Mouse (Mus musculus) embryonic facial prominence, embryonic 13.5 days (tissue): Measurements from ENCODE around the gene Podxl2. TPM values are rescaled to one million over a fixed set of nuclear protein-coding genes. Genes with fewer than 3 reads are reported as not detected.

Experiments
- ATAC-seq: fragments of 200-750 bp; cut with Nextera tagmentation; 2 replicates; pipeline ENCODE4 v1.8.0; 2017; ENCODE audit warnings: low read depth; ENCODE audit not compliant: insufficient number of reproducible peaks, insufficient read depth, low FRiP score, low TSS enrichment
- H3K27ac ChIP-seq: fragments of 300-500 bp; sonication (generic); 2 replicates; pipeline ENCODE4 v1.5.1; 2015; ENCODE audit warnings: moderate library complexity, mild to moderate bottlenecking, inconsistent platforms
- H3K27me3 ChIP-seq: fragments of 300-500 bp; sonication (generic); 2 replicates; pipeline ENCODE4 v1.6.1; 2015; ENCODE audit warnings: mild to moderate bottlenecking, inconsistent platforms
- H3K36me3 ChIP-seq: fragments of 300-500 bp; sonication (generic); 2 replicates; pipeline ENCODE4 v1.6.1; 2015; ENCODE audit warnings: mild to moderate bottlenecking, inconsistent platforms
- H3K4me1 ChIP-seq: fragments of 300-500 bp; sonication (generic); 2 replicates; pipeline ENCODE4 v1.6.1; 2015; ENCODE audit warnings: inconsistent platforms
- H3K4me2 ChIP-seq: fragments of 300-500 bp; sonication (generic); 2 replicates; pipeline ENCODE4 v1.6.1; 2015; ENCODE audit warnings: moderate library complexity, mild to moderate bottlenecking, inconsistent platforms
- H3K4me3 ChIP-seq: fragments of 300-500 bp; sonication (generic); 2 replicates; pipeline ENCODE4 v1.5.1; 2015; ENCODE audit warnings: mild to moderate bottlenecking, inconsistent platforms
- H3K9ac ChIP-seq: fragments of 300-500 bp; sonication (generic); 2 replicates; pipeline ENCODE4 v1.6.1; 2015; ENCODE audit warnings: mild to moderate bottlenecking, inconsistent platforms
- H3K9me3 ChIP-seq: fragments of 300-500 bp; sonication (generic); 2 replicates; pipeline ENCODE4 v1.6.1; 2016; ENCODE audit warnings: inconsistent platforms
- WGBS: fragments of 180-500 bp; shearing (Covaris S2); methylation state at CpG from one replicate; pipeline ENCODE4 v1.1.7; 2015; ENCODE audit warnings: mixed read lengths; 5-methylcytosine and 5-hydroxymethylcytosine counted together
- polyA plus RNA-seq: library from polyadenylated mRNA; unstranded; fragments of >200 nt; fragmentation: Nextera tagmentation; extraction: Ambion mirVana; gene quantifications from 2 replicates; pipeline ENCODE4 v1.2.1, GENCODE M21; 2015

The Podxl2 gene
- polyA plus RNA-seq, 1 experiment from 2014 or later = 141 TPM

DNA sequence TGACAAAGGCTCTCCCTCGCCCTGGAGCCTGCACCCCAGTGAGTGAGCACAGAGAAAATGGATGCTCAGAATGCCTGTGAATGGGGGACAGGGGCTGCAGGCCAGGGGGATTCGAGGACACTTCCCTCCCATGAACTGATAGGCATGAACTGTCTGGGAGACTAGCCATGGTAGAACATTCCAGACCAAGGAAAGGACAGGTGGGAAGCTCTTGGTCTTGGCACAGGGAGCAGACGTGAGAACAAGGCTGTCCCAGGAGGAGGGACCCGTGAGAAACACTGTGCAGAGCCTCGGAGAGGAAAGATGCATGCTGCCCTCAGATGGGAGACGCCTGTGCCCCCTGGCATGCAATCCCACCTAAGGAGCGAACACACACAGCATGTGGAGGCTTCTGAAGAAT lies 50.7 kb downstream of the Podxl2 start:
- ATAC-seq = no peak
- Histone ChIP-seq H3K4me2 (no peak overlapping the region), H3K27me3 (no peaks in the 10 kb centered on the region), H3K4me1 (peaks cover 16% of the 10 kb centered on the region), H3K4me3 (no peak overlapping the region), H3K9me3 (no peaks in the 10 kb centered on the region), H3K27ac (no peak overlapping the region), H3K9ac (no peak overlapping the region), H3K36me3 (no peaks in the 10 kb centered on the region)
- 64% methylated on average over 7 of the region's 7 CpGs for WGBS

DNA sequence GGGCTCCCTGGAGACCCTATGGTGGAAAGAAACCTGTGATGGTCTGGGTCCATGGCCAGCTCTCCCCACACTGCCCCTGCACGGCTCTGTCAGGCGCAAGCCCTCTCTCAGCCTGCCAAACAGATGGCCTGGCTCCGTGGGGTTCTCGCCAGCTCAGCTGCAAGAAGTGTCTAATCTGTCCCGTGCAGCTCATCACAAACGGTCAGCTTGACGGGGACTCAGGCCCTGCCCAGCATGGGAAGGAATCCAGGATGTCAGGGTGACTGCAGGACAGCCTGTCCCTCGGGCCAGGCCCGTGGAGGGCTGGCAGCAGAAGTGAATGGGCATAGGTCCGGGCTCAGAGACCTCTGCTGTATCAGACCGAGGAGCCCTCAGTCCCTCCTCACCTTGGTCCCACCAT lies 52.9 kb downstream of the Podxl2 start:
- H3K36me3 ChIP-seq = no peaks in the 10 kb centered on the region
- no peak overlapping the region for H3K9ac ChIP-seq
- H3K4me3 ChIP-seq = no peak overlapping the region
- H3K27ac ChIP-seq = no peak overlapping the region
- ATAC-seq = no peak
- no peak overlapping the region for H3K4me2 ChIP-seq
- H3K4me1 ChIP-seq = peaks cover 8% of the 10 kb centered on the region
- H3K9me3 ChIP-seq = no peaks in the 10 kb centered on the region
- H3K27me3 ChIP-seq = no peaks in the 10 kb centered on the region; the same call in 1 of the 2 replicates
- 84% methylated on average over 11 of the region's 11 CpGs for WGBS

GRCm38 (mm10) chr6:88821294-88821693 lies 53.5 kb downstream of the Podxl2 start:
- WGBS = 89% methylated on average over 6 of the region's 6 CpGs
- no peak overlapping the region for H3K27ac ChIP-seq
- no peaks in the 10 kb centered on the region for H3K36me3 ChIP-seq
- no peak overlapping the region for H3K9ac ChIP-seq
- no peak overlapping the region for H3K4me2 ChIP-seq
- no peak for ATAC-seq
- H3K9me3 ChIP-seq = no peaks in the 10 kb centered on the region
- 0 out of 2 replicates have a peak, but pooled peaks cover 2% of the 10 kb centered on the region for H3K4me1 ChIP-seq
- H3K4me3 ChIP-seq = no peak overlapping the region
- no peaks in the 10 kb centered on the region; the same call in 1 of the 2 replicates for H3K27me3 ChIP-seq

- H3K9ac ChIP-seq = no peak overlapping the region
- 25% methylated on average over 3 of the region's 3 CpGs for WGBS
- no peaks in the 10 kb centered on the region for H3K9me3 ChIP-seq
- H3K4me2 ChIP-seq = no peak overlapping the region
- H3K27me3 ChIP-seq = no peaks in the 10 kb centered on the region; the same call in 1 of the 2 replicates
- no peak overlapping the region for H3K27ac ChIP-seq
- no peak overlapping the region for H3K4me3 ChIP-seq
- H3K36me3 ChIP-seq = no peaks in the 10 kb centered on the region
- H3K4me1 ChIP-seq = 0 out of 2 replicates have a peak, but pooled peaks cover 2% of the 10 kb centered on the region
- ATAC-seq = no peak
Measured at GRCm38 (mm10) chr6:88820853-88821252, 54.0 kb downstream of the Podxl2 start.

DNA sequence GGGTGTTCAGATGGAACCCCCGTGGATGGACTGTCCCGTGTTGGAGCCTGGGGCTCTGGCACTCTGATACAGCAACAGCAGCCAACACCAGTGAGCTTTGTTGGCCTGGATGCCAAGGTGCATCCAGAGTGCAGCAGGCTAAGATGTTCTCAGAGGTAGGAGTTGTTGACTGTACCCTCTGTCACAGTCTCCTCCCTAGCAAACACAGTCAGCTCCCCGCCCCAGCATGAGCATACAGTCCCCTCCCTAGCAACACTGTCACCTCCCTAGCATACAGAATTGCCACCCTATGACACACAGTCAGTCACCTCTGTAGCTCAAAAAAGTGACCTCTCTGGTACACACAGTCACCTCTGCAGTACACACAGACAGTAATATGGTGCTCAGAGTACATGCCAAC lies 57.9 kb downstream of the Podxl2 start:
- Histone ChIP-seq H3K36me3 (no peaks in the 10 kb centered on the region), H3K4me1 (peaks cover 4% of the 10 kb centered on the region; the same call in 1 of the 2 replicates), H3K4me3 (no peak overlapping the region), H3K4me2 (no peak overlapping the region), H3K27ac (no peak overlapping the region), H3K27me3 (no peaks in the 10 kb centered on the region; the same call in 1 of the 2 replicates), H3K9ac (no peak overlapping the region), H3K9me3 (no peaks in the 10 kb centered on the region)
- ATAC-seq = no peak
- WGBS = 92% methylated on average over 3 of the region's 3 CpGs

DNA sequence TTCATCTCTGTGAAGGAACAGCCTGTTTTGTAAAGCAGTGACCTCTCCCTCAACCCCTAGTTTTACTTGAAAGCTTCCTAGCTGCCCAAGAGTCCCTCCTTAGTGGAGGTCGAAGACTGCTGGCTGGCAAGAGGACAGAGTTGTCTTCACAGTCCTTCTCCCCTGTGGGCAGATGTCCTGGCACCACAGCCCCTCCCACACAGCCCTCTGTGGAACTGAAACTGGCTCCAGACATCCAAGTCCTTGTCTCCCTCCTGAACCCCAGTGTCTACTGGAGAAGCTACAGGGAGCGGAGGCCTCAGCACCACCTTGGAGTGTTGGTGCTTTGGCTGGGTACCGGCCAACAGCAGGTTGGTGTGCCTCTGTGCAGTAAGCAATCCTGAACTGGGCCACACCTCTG lies 59.4 kb downstream of the Podxl2 start:
- Histone ChIP-seq H3K9ac (no peak overlapping the region), H3K4me1 (peaks cover 11% of the 10 kb centered on the region; the same call in 1 of the 2 replicates), H3K9me3 (no peaks in the 10 kb centered on the region), H3K4me2 (no peak overlapping the region), H3K36me3 (no peaks in the 10 kb centered on the region), H3K27me3 (no peaks in the 10 kb centered on the region; the same call in 1 of the 2 replicates), H3K4me3 (no peak overlapping the region), H3K27ac (no peak overlapping the region)
- ATAC-seq = no peak
- WGBS = 81% methylated on average over 3 of the region's 3 CpGs

- no peaks in the 10 kb centered on the region for H3K9me3 ChIP-seq
- ATAC-seq = no peak
- no peaks in the 10 kb centered on the region for H3K36me3 ChIP-seq
- 71% methylated on average over 3 of the region's 3 CpGs for WGBS
- H3K4me1 ChIP-seq = peaks cover 14% of the 10 kb centered on the region; the same call in 1 of the 2 replicates
- H3K4me2 ChIP-seq = no peak overlapping the region
- H3K4me3 ChIP-seq = no peak overlapping the region
- H3K27me3 ChIP-seq = no peaks in the 10 kb centered on the region; the same call in 1 of the 2 replicates
- no peak overlapping the region for H3K9ac ChIP-seq
- H3K27ac ChIP-seq = no peak overlapping the region
Measured at GRCm38 (mm10) chr6:88815036-88815435, 59.8 kb downstream of the Podxl2 start.

- H3K9ac ChIP-seq = no peak overlapping the region
Measured at GRCm38 (mm10) chr6:88813832-88814231, 61.0 kb downstream of the Podxl2 start.

DNA sequence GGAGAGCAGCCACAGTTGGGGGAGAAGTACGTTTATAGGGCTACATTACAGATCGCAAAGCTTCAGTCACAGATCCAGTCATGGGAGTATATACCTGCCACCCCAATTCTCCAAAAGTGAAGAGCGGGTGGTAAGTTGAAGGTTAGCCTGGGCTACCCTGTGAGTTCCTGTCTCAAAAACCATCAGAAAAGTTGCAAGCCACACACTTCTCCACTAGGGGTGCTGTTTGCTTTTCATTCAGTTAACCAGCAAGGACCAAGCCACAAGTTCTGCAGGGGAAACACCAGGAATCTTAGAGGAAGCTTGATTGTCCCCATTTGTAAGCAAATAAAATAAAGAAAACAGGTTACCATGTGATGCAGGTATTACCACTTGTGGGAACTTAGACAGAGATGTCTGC lies 62.0 kb downstream of the Podxl2 start:
- no peak overlapping the region for H3K27ac ChIP-seq
- ATAC-seq = no peak
- H3K9ac ChIP-seq = no peak overlapping the region
- peaks cover 17% of the 10 kb centered on the region; the same call in 1 of the 2 replicates for H3K4me1 ChIP-seq
- H3K4me2 ChIP-seq = no peak overlapping the region
- no peaks in the 10 kb centered on the region; the same call in 1 of the 2 replicates for H3K27me3 ChIP-seq
- H3K36me3 ChIP-seq = no peaks in the 10 kb centered on the region
- no peak overlapping the region for H3K4me3 ChIP-seq
- WGBS = 68% methylated on average over 3 of the region's 3 CpGs
- H3K9me3 ChIP-seq = no peaks in the 10 kb centered on the region

More at GRCm38 (mm10) chr6:88813832-88814231, 61.0 kb downstream of the Podxl2 start:
- no peaks in the 10 kb centered on the region for H3K9me3 ChIP-seq
- H3K4me3 ChIP-seq = no peak overlapping the region
- no peak overlapping the region for H3K27ac ChIP-seq
- peaks cover 17% of the 10 kb centered on the region; the same call in 1 of the 2 replicates for H3K4me1 ChIP-seq
- ATAC-seq = no peak
- no peak overlapping the region for H3K4me2 ChIP-seq
- 85% methylated on average over 10 of the region's 10 CpGs for WGBS
- H3K36me3 ChIP-seq = no peaks in the 10 kb centered on the region
- H3K27me3 ChIP-seq = no peaks in the 10 kb centered on the region; the same call in 1 of the 2 replicates

GRCm38 (mm10) chr6:88811880-88812400 lies 62.9 kb downstream of the Podxl2 start:
- no peak overlapping the region for H3K4me3 ChIP-seq
- peaks cover 17% of the 10 kb centered on the region; the same call in 1 of the 2 replicates for H3K4me1 ChIP-seq
- no peaks in the 10 kb centered on the region; the same call in 1 of the 2 replicates for H3K27me3 ChIP-seq
- H3K27ac ChIP-seq = no peak overlapping the region; the same call in 1 of the 2 replicates
- ATAC-seq = no peak
- WGBS = 52% methylated on average over 7 of the region's 7 CpGs
- H3K36me3 ChIP-seq = no peaks in the 10 kb centered on the region
- no peak overlapping the region for H3K4me2 ChIP-seq
- H3K9ac ChIP-seq = no peak overlapping the region
- no peaks in the 10 kb centered on the region for H3K9me3 ChIP-seq

DNA sequence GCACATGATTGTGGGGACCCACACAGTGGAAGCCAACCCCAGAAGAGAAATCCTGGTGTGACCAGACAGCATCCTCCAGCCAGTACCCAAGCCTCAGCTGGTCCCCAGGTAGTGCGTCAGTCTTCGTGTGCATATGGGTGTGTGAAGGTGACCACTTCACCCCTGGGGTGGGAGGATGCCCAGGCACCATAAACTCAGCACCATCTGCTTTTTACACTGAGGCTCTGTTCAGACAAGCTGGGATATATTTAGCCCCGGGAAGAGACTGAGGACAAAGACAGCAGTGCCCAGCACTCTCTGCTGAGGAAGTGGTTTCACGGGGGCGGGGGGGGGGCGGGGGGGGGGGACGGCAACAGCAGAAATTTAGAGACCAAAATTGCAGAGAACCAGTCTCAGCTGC lies 63.4 kb downstream of the Podxl2 start:
- Histone ChIP-seq H3K4me2 (no peak overlapping the region), H3K27me3 (no peaks in the 10 kb centered on the region), H3K9me3 (no peaks in the 10 kb centered on the region), H3K4me1 (peaks cover 17% of the 10 kb centered on the region; the same call in 1 of the 2 replicates), H3K4me3 (no peak overlapping the region), H3K27ac (no peak overlapping the region; the same call in none of the 2 replicates), H3K9ac (no peak overlapping the region), H3K36me3 (no peaks in the 10 kb centered on the region)
- no peak for ATAC-seq
- WGBS = 36% methylated on average over 7 of the region's 7 CpGs

DNA sequence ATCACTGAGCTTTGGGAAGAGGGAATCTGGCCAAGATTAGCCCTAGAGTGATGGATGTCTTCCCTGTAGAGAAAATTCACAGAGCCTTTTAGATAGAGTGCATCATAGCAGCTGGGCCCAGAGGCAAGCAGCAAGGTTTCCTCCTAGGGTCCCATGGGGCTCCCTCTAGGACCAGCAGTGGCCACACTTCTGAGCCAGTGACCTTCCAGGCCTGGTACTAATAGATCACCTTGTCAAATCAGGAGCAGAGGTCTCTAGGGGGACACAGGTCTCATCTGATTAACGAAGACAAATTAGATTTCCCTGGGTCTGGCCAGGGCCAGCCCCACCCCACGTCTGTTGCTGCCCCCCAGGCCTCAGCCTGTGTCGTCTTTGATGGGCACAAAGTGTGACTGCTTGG lies 64.6 kb downstream of the Podxl2 start:
- Histone ChIP-seq H3K4me3 (no peak overlapping the region), H3K36me3 (no peaks in the 10 kb centered on the region), H3K9me3 (no peaks in the 10 kb centered on the region), H3K4me1 (peaks cover 17% of the 10 kb centered on the region; the same call in 1 of the 2 replicates), H3K4me2 (no peak overlapping the region), H3K27ac (no peak overlapping the region), H3K27me3 (no peaks in the 10 kb centered on the region), H3K9ac (0 out of 2 replicates have a peak overlapping the region, but pooled peaks have one; percentile 21)
- WGBS = 42% methylated on average over 3 of the region's 3 CpGs
- ATAC-seq = no peak
